Mouse (Mus musculus) neural tube, embryonic 11.5 days (tissue): ENCODE results near the gene Mrpl53. TPM values are rescaled to one million over a fixed set of nuclear protein-coding genes. Genes with fewer than 3 reads are reported as not detected.

ENCODE experiments used
- ATAC-seq: fragments of 200-750 bp; cut with Nextera tagmentation; 2 replicates; pipeline ENCODE4 v1.8.0; 2017; ENCODE audit warnings: moderate number of reproducible peaks, mild to moderate bottlenecking, moderate TSS enrichment, moderate library complexity; ENCODE audit not compliant: insufficient read depth, low FRiP score, low TSS enrichment
- DNase-seq: peaks from one replicate; pipeline ENCODE4 v3.0.0-alpha.2; 2015; ENCODE audit warnings: low spot score
- H3K27ac ChIP-seq: fragments of 300-500 bp; sonication (generic); 2 replicates; pipeline ENCODE4 v1.5.1; 2014; ENCODE audit warnings: low read depth, mild to moderate bottlenecking, low read length
- H3K27me3 ChIP-seq: fragments of 300-500 bp; sonication (generic); 2 replicates; pipeline ENCODE4 v1.6.1; 2014; ENCODE audit warnings: mild to moderate bottlenecking, low read length, mixed read lengths; ENCODE audit not compliant: control insufficient read depth, insufficient read depth
- H3K36me3 ChIP-seq: fragments of 300-500 bp; sonication (generic); 2 replicates; pipeline ENCODE4 v1.6.1; 2014; ENCODE audit warnings: mild to moderate bottlenecking, low read length, moderate library complexity, mixed read lengths; ENCODE audit not compliant: control insufficient read depth, insufficient read depth
- H3K4me1 ChIP-seq: fragments of 300-500 bp; sonication (generic); 2 replicates; pipeline ENCODE4 v1.6.1; 2014; ENCODE audit warnings: low read length, mixed read lengths; ENCODE audit not compliant: control insufficient read depth, insufficient read depth
- H3K4me2 ChIP-seq: fragments of 300-500 bp; sonication (generic); 2 replicates; pipeline ENCODE4 v1.6.1; 2014; ENCODE audit warnings: low read depth, mild to moderate bottlenecking, moderate library complexity
- H3K4me3 ChIP-seq: fragments of 300-500 bp; sonication (generic); 2 replicates; pipeline ENCODE4 v1.5.1; 2014; ENCODE audit warnings: low read depth, low read length
- H3K9ac ChIP-seq: fragments of 300-500 bp; sonication (generic); 2 replicates; pipeline ENCODE4 v1.6.1; 2014; ENCODE audit warnings: mild to moderate bottlenecking, low read length
- H3K9me3 ChIP-seq: fragments of 300-500 bp; sonication (generic); 2 replicates; pipeline ENCODE4 v1.6.1; 2016; ENCODE audit warnings: low read length; ENCODE audit not compliant: control insufficient read depth
- WGBS: fragments of 180-500 bp; shearing (Covaris S2); extraction: QIAGEN DNeasy Blood & Tissue Kit; methylation state at CpG from one replicate; pipeline ENCODE4 v1.1.7; 2014; 5-methylcytosine and 5-hydroxymethylcytosine counted together
- polyA plus RNA-seq: library from polyadenylated mRNA; unstranded; fragments of >200 nt; fragmentation: Nextera tagmentation; extraction: Ambion mirVana; gene quantifications from 2 replicates; pipeline ENCODE4 v1.2.1, GENCODE M21; 2014

Gene Mrpl53
- polyA plus RNA-seq, 1 experiment from 2014 or later, result 123 TPM

DNA sequence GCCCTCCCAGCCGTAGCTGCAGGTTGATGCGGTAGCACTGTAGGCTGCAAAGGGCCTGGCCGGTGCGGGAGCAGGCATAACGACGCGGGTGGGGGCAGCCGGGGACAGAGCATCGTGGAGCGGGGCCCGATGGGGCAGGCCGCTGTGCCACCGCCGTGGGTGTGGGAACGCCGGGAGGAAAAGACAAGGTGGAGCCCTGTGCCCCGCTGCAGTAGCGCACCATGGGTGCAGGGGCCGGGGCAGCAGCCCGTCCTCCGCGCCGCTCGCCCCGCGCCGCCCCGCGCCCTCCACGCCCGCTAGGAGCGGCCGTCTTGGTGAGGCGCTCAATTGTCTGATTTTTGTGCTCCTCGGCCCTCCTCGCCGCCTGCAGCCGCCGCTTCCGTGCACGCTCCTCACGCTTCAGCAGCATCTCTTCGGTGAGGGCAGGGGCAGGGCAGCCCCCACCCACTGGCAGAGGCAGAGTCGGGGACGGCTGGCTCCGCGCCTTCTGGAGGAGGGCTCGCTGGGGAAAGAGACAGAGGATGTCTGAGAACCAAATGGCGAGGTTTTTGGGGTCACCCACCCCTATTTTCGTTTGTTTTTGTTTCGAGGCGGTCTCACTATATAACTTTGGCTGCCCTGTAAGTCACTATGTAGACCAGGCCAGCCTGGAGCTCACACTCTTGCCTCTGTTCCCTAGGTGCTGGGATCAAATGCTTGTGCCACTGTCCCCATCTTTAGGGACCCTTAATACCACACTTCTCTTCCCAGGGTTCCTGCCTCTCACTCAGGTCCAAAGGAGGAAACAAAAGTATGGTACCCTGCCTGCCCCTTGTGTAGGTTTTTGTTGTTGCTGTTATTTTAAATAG is 13.2 kb downstream of the Mrpl53 start:
- H3K27me3 ChIP-seq, result no peaks in the 10 kb centered on the region
- peaks cover 28% of the 10 kb centered on the region for H3K4me1 ChIP-seq
- DNase-seq, result no peak
- 1% methylated on average over 51 of the region's 52 CpGs for WGBS
- ATAC-seq, result no peak; the same call in 1 of the 2 replicates
- H3K27ac ChIP-seq, result peak overlapping the region; percentile 99
- peak overlapping the region; percentile 96 for H3K9ac ChIP-seq
- peak overlapping the region; percentile 93 for H3K4me2 ChIP-seq
- H3K4me3 ChIP-seq, result peak overlapping the region; percentile 81
- H3K9me3 ChIP-seq, result no peaks in the 10 kb centered on the region
- peaks cover 9% of the 10 kb centered on the region for H3K36me3 ChIP-seq

DNA sequence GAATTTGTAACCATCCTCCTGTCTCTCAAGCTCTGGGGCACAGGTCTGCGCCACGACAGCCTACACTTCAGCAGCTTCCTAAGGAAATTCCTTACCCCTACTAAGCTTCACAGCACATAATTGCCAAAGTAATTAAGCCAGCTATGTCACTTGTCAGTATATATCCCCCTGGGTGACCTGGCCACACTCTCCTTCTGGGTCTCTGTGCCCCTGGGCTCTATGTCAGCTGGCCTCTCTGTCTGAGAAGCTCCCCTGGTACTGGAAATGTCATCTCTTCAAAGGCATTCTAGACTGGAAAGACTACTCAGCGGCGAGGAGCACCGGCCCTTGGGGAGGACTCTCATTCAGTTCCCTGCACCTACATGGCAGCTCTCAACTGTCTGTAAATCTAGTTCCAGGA is 14.1 kb downstream of the Mrpl53 start:
- Histone ChIP-seq H3K36me3 (peaks cover 5% of the 10 kb centered on the region), H3K27ac (no peak overlapping the region), H3K9me3 (no peaks in the 10 kb centered on the region), H3K4me3 (peak overlapping the region; percentile 81), H3K4me1 (peaks cover 28% of the 10 kb centered on the region), H3K4me2 (peak overlapping the region; percentile 93), H3K9ac (no peak overlapping the region; the same call in 1 of the 2 replicates), H3K27me3 (no peaks in the 10 kb centered on the region)
- ATAC-seq, result no peak
- WGBS, result 77% methylated on average over 5 of the region's 5 CpGs
- no peak for DNase-seq

DNA sequence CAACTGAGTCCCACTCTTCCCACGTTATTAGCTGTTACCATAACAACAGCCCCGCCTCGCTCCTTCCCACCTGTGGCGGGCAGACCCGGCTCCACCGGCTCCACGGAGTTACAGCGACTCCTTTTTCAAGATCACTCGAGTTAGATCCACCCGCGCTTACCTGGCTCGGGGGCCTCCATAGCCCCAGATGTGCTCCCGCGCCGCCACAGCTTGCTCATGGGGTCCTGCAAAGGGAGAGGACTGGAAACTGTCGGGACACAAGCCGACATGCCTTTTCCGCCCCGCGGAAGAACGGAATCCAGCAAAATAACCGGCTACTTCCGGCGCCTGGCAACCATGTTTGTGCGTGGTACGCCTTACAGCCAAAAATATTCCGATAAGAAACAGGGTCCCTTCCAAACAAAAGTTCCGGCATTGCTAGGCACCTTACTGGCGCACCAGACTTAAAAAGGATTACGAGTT is 16.0 kb downstream of the Mrpl53 start:
- H3K9me3 ChIP-seq, result no peaks in the 10 kb centered on the region
- H3K9ac ChIP-seq, result peak overlapping the region; percentile 80
- H3K36me3 ChIP-seq, result no peaks in the 10 kb centered on the region
- H3K27me3 ChIP-seq, result no peaks in the 10 kb centered on the region
- under 1% methylated on average over 30 of the region's 30 CpGs for WGBS
- peaks cover 17% of the 10 kb centered on the region for H3K4me1 ChIP-seq
- H3K4me3 ChIP-seq, result peak overlapping the region; percentile 67
- H3K27ac ChIP-seq, result 0 out of 2 replicates have a peak overlapping the region, but pooled peaks have one; percentile 34
- peak; percentile 89 for DNase-seq
- H3K4me2 ChIP-seq, result peak overlapping the region; percentile 82
- ATAC-seq, result no peak

DNA sequence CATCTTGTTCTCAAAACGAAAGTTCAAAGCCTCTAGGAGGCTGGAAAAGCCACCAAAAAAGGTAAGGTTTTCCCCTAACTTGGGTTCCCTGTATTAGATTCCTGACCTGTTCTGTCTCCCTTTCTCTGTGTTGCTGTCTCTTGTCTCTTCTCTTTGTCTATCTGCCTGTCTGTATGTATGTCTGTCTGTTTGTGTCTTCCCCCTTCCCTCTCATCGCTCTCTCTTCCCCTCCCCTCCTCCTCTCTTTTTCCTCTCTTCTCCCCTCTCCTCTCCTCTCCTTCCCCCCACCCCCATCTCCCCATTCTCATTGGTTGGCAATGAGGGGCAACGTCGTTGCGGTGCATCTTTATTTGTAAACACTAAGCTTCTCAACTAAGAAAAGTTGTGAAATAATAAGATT is 16.5 kb downstream of the Mrpl53 start, which contains the start of gene Ino80b:
Gene Ino80b, minus strand, starts transcription at position 101 of the 400 bp plus-strand sequence.
- no peaks in the 10 kb centered on the region for H3K9me3 ChIP-seq
- H3K4me2 ChIP-seq, result peak within 1 kb of the TSS; percentile 82
- DNase-seq (no peak), ATAC-seq (no peak)
- H3K27ac ChIP-seq, result 0 out of 2 replicates have a peak within 1 kb of the TSS, but pooled peaks have one; percentile 34
- peaks cover 15% of the 10 kb centered on the region for H3K4me1 ChIP-seq
- H3K9ac ChIP-seq, result peak within 1 kb of the TSS; percentile 80
- no peaks in the 10 kb centered on the region for H3K36me3 ChIP-seq
- H3K27me3 ChIP-seq, result no peaks in the 10 kb centered on the region
- WGBS, result 21% methylated on average over 5 of the region's 5 CpGs
- H3K4me3 ChIP-seq, result peak within 1 kb of the TSS; percentile 67

DNA sequence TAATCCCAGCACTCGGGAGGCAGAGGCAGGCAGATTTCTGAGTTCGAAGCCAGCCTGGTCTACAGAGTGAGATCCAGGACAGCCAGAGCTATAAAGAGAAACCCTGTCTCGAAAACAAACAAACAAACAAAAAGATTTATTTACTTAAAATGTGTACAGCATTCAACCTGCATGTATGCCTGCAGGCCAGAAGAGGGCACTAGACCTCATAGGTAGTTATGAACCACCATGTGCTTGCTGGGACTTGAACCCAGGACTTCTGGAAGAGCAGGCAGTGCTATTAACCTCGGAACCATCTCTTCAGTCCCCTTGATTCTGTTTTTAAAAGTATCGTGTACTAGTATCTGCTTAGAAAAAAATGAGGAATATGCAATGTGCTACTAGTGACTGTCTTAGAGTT is 18.6 kb downstream of the Mrpl53 start:
- no peak for DNase-seq
- peaks cover 15% of the 10 kb centered on the region for H3K4me1 ChIP-seq
- H3K27me3 ChIP-seq, result no peaks in the 10 kb centered on the region
- H3K36me3 ChIP-seq, result no peaks in the 10 kb centered on the region
- no peaks in the 10 kb centered on the region for H3K9me3 ChIP-seq
- H3K9ac ChIP-seq, result no peak overlapping the region
- ATAC-seq, result no peak
- no peak overlapping the region for H3K27ac ChIP-seq
- no peak overlapping the region for H3K4me3 ChIP-seq
- WGBS, result 92% methylated on average over 5 of the region's 5 CpGs
- no peak overlapping the region for H3K4me2 ChIP-seq

DNA sequence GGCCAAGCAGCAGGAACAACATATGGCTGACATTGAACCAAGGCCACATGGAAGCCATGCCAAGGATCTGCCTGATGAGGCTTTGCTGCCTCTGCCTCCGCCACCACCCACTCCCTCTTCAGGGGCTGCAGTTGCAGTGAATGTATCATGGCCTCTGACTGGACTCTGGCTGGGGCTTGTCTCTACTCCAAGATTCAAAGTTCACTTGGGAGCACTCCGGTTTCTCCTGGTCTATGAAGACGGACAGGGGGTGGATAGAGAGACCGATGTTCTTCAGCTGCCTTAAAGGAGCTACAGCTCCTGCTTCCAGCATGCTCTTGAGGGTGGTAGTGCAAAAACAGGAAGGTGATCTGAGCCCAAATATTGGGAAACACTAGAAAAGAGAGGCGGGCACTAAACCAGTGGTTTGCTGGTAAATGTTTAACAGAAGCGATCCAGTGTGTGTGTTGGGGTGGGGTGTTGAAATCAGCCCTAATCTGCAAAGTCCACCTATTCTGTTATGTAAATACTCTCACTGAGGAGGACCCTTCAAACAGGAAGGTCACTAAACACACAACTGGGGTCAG is 22.7 kb downstream of the Mrpl53 start:
- H3K9ac ChIP-seq, result no peak overlapping the region
- no peak overlapping the region for H3K4me2 ChIP-seq
- 83% methylated on average over 6 of the region's 6 CpGs for WGBS
- no peak overlapping the region for H3K4me3 ChIP-seq
- ATAC-seq (no peak), DNase-seq (no peak)
- H3K9me3 ChIP-seq, result no peaks in the 10 kb centered on the region
- H3K4me1 ChIP-seq, result peaks cover 5% of the 10 kb centered on the region
- no peaks in the 10 kb centered on the region for H3K36me3 ChIP-seq
- H3K27me3 ChIP-seq, result no peaks in the 10 kb centered on the region
- H3K27ac ChIP-seq, result no peak overlapping the region

DNA sequence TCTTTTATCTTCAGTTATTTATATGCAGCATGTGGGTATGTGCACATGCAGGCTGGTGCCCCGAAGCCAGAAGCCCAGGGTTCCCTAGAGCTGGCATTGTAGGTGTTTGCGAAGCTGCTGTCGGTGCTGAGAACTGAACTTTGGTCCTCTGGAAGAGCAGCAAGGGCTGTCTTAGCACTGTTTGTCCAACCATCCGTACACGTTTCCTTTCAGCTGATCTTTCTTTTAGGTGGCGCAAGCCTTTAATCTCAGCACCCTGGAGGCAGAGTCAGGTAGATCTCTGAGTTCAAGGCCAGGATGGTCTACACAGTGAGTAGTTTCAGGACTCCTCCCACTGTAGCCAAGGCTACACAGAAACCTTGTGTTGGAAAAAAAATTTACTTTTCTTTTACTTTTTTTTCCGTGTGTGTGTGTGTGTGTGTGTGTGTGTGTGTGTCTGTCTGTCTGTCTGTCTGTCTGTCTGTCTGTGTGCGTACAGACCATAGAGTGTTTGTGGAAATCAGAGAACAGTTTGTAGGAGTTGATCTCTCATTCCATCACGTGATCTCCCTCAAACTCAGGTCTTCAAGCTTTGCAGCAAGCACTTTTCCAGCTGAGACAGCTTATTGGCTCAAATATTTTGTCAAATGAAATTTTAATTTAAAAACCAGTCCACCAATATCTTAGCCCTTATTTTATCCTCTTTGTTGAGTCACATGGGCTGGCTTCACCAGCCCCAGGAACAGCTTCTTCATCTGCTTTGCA is 23.5 kb downstream of the Mrpl53 start:
- Histone ChIP-seq H3K4me2 (no peak overlapping the region), H3K9ac (no peak overlapping the region), H3K36me3 (no peaks in the 10 kb centered on the region), H3K9me3 (no peaks in the 10 kb centered on the region), H3K27ac (no peak overlapping the region), H3K4me3 (no peak overlapping the region), H3K4me1 (peaks cover 5% of the 10 kb centered on the region), H3K27me3 (no peaks in the 10 kb centered on the region)
- ATAC-seq (no peak), DNase-seq (no peak)
- 84% methylated on average over 9 of the region's 9 CpGs for WGBS

DNA sequence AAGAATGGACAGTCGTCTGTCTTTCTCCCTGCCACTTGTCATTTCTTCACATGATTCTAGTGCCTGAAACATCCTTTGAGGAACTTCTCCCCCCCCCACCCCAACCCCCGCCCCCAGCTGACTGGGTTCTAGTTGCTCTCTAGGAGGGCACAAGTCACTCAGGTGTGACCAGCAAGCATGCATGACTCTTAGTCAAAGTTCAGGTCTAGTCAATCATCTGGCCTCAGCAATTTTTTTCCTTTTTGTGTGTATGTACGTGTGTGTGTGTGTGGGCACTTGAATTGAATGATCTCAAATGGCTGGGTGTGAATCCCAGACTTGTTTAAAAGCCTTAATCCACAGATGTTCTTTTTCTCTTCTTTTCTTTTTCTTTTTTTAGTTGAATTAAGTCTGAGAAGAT is 25.4 kb downstream of the Mrpl53 start:
- Histone ChIP-seq H3K27me3 (no peaks in the 10 kb centered on the region), H3K9ac (no peak overlapping the region), H3K4me3 (no peak overlapping the region), H3K4me1 (peaks cover 19% of the 10 kb centered on the region), H3K36me3 (no peaks in the 10 kb centered on the region), H3K9me3 (no peaks in the 10 kb centered on the region), H3K4me2 (no peak overlapping the region), H3K27ac (no peak overlapping the region)
- DNase-seq (no peak), ATAC-seq (no peak)
- 87% methylated on average over 3 of the region's 3 CpGs for WGBS
